Mouse (Mus musculus): ENCODE data around the gene Plbd1. TPM values are rescaled to one million over a fixed set of nuclear protein-coding genes. Genes with fewer than 3 reads are reported as not detected.

Plbd1 gene
- total RNA-seq (2022): under 1 TPM in 2 of 4 experiments, not detected in 2; 0.30 to 0.32 TPM

DNA sequence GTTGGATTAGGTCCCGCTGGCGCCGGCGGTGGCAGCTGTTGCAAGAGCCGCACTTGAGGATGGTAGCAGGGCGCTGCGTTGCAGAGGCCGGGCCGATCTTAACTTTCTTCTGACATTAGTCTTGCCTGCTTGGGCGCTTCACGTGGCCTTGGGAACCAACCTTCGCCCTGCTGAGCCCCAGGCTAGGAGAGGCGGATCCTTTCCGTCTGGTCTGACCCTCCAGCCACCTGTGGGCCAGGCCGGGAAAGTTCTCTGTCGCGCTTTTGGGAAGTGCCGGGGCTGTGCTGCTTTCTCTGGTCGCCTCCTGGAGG lies at the start of gene Plbd1:
Gene Plbd1 (minus strand): TSS at position 223 of the 311 bp plus-strand sequence.
- no peak for DNase-seq (ENCODE audit: low spot score in 2 of 2)

DNA sequence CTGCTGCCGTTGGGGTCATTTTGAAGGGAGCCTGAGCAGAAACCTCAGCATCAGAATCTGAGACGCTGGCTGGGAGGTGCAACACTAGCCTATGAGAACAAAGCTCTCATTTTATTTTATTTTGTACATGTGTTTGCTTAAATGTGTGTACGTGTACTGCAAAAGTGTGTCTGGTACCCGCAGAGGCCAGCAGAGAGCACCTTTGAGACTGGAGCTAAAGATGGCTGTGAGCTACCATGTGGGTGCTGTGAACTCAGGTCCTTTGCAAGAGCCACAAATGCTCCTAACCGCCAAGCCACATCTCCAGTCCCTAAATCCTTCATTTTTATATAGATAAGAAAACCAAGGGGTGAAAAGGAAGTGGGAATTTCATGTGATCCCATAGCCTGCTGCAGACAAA lies 48.7 kb upstream of the Plbd1 start:
- no peak for DNase-seq (ENCODE audit: low spot score in 2 of 2)

DNA sequence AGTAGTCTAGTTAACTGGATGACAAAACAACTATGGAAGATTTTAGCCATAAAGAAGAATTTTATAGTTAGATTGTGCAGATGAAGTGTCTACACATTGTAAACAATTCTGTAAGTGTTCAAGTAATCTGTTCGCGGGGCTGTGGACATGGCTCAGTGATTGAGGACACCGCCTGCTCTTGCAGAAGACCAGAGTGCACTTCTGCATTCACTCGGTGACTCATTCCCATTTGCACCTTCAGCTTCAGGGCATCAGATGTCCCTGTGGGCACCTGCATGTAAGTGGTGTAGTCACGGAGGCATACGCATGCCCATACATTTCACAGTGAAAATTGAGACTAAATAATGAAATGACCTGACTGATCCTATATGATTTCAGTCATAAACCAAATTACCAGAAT lies 46.9 kb upstream of the Plbd1 start:
- no peak for DNase-seq (ENCODE audit: low spot score in 2 of 2)

DNA sequence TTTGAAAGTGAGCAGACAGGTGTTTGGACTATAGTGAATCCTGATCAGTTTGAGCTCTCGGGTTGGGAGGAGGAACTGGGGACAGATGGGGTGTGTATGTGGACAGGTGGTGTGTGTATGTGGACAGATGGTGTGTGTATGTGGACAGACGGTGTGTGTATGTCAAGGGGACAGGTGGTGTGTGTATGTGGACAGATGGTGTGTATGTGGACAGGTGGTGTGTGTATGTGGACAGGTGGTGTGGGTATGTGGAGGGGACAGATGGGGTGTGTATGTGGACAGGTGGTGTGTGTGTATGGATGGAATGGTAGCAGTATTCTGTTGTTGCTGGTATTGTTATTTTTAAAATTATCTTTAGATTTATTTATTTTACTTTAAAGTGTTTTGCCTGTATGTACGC lies 40.1 kb upstream of the Plbd1 start:
- no peak for DNase-seq (ENCODE audit: low spot score in 2 of 2)

DNA sequence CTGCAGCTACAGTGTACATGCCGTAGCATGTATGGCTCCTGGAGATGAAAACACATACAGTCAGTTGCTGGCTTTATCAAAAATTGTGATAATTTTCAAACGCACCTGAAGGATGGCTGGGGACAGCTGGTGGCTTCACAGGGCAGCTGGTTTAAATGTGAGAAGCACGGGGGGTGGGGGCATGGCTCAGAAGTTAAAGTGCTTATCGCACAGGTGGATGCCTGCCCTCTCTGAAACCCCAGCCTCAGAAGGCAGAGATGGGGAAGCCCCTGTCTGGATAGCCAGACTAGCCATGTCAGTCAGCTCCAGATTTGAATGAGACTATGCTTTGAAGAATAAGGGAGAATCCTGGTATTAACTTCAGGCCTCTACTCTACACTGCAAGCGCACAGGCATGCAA lies 39.5 kb upstream of the Plbd1 start:
- DNase-seq (ENCODE audit: low spot score in 2 of 2): no peak

DNA sequence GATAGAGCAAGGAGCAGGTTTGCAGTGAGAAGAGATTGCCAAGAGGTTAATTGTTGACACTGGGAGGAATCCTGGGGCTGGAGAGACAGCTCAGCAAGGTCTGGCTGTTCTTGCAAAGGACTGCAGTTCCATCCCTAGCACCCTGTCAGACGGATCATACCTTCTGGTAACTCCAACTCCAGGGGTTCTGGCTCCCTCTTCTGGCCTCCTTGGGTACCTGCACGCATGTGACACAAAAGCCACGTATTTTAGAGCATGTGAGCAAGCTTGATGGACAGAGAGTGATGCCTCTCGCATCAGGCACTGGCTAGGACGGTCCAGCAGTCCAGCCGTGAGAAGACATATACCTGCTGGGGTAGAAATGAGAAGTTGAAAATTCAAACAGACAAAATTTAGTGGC lies 29.6 kb upstream of the Plbd1 start:
- no peak for DNase-seq (ENCODE audit: low spot score in 2 of 2)

DNA sequence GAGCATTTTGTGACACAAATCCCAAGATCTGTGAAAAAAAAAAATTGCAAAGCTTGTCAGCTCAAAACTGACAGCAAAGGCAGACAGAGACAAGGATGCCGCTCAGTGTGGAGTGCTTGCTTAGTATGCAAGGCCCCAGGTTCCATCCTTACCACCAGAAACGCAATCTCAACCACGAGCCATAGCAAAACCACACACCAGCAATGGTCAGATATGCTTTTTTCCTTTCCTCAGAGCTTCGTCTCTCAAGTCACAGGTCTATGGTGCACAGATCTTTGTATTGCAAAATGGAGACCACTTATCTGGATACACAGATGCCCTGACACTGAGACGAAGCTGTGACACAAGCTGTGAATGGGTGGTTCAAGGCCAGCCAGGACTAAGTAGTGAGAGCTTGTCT lies 28.8 kb upstream of the Plbd1 start:
- no peak for DNase-seq (ENCODE audit: low spot score in 2 of 2)

DNA sequence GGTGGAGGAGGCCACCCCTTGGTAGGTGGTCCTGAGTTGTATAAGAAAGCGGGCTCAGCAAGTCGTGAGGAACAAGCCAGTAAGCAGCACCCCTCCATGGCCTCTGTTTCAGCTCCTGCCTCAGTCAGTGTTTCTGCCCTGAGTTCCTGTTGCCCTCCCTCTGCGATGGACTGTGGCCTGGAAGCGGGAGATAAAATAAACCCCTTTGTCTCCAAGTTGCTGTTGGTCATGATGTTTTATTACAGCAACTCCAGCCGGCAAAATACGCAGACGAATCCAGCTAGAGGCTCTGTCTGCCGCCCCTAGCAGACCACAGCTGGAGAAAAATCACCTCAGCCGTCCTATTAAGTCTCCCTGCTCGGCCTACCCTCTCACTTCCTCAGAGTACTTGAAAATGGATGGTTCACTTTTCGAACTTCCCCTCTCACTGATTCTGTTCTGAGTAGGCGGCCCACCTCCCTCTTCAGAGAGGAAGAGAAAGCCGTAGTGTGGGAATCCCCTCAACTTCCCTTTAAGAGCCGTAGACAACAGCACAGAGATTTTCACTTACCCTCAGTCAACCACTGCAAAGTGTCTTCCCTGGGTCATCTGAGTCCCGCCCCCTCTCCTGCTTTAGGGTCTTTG lies 28.2 kb upstream of the Plbd1 start:
- DNase-seq (ENCODE audit: low spot score in 2 of 2): no peak

DNA sequence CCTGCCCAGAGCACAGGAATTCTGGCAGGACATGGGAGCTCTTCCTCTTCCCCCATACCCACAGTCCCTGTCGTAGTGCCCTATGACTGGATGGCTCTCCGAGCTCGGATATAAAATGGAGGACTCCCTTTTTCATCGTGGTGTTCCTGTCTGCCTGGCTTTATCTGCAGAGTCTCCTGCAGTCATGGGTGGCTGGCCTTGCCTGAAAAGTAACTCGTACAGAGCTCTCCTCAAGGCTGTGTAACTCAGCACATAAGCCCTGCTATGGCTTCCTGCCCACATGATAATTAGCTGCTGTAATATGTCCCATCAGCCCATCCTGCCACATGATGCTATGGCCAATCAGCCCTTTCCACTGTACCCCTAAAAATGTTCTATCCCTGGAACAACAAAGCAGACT lies 23.7 kb upstream of the Plbd1 start:
- DNase-seq (ENCODE audit: low spot score in 2 of 2): no peak

DNA sequence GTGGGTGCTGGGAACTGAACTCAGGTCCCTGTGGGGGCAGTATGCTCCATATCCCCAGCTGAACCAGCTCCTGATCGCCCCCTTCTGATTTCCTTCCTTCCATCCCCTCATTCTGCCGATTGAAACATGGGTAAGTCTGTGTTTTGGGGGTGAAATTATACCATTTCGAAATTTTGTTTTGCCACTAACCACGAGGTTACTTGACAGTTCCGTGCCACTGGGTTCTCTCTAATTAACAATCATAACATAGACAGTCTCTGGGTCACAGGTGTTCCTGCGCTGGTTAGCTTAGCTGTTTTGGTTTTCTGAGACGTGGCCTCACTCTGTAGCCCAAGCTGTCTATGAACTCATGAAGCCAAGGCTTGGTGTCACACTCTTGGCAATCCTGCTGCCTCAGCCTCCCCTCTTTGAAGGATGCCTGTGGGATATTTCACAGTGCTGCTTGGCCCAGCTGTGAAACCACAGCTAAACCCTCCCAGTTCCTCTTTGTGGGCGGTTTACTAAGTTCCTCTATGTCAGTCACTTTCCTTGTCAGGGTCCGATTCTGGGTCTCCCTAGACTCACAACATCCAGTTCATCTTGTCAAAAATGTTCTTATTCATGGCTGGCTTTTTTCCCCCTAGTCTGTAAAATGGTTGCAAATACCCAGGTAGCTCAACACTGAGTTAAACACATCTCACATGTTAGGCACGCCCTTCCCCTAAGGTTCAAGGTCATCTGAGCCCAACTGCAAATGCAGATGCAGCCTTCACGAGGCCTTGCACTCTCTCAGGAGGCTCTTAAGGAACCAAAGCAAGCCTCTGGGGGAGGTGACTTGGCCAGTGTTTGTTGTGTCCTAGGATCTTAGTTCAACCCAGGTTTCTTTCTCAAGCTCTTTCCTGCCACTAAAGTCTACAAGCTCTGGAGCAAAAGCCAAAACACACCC lies 21.9 kb upstream of the Plbd1 start:
- no peak for DNase-seq (ENCODE audit: low spot score in 2 of 2)

DNA sequence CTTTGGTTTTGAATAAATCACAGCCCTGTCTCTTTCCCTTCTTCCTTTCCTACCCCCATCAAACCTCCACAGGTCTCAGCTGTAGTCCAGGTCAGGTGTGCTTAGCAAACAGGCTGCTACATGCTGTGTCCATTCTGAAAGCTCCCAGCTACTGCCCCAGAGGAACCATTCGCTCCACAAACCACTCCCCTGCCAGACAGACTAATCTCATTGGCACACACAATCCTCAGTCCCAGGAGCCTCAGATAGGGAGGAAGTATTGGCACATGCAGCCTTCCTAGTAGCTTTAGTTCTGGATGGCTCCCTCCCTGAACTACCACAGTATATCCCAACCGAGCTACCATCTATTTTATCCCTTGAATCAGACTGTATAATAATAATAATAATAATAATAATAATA lies 17.7 kb upstream of the Plbd1 start:
- DNase-seq (ENCODE audit: low spot score in 2 of 2): no peak

DNA sequence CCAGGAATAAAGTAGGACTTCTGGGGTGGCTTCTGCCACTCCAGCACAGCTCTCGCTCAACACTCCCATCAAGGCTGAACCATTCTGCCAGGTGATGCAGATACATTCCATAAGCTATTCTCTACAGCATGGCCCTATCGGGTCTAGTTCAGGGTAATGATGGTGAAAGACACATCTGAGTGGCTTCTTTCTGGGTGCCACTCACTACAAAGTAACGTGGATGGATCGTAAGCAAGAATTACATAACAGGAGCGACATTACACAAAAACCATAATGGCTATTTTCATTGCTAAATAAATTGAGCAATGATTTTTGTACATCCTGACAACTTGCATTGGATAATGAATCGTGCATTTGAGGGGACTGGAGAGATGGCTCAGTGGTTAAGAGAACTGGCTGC lies 13.2 kb upstream of the Plbd1 start:
- no peak for DNase-seq (ENCODE audit: low spot score in 2 of 2)

DNA sequence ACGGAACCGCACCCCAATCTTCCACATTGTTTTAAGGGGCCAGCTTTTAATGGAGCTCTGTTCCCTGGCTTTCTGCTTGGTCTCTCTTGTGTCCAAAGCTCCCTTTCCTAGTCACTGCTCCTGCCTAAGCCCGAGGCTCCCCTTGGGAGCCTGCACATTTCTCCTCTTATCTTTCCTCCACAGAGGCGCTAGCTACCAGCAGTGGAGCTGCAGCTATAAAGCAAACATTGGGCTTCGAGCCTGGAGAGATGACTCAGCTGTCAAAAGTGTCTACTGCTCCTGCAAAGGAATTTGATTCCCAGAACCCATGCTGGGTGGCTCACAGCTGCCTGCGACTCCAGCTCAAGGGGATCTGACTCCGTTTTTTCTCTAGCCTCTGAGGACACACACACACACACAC lies 10.7 kb upstream of the Plbd1 start:
- DNase-seq (ENCODE audit: low spot score in 2 of 2): peak; percentile 19 to 60

DNA sequence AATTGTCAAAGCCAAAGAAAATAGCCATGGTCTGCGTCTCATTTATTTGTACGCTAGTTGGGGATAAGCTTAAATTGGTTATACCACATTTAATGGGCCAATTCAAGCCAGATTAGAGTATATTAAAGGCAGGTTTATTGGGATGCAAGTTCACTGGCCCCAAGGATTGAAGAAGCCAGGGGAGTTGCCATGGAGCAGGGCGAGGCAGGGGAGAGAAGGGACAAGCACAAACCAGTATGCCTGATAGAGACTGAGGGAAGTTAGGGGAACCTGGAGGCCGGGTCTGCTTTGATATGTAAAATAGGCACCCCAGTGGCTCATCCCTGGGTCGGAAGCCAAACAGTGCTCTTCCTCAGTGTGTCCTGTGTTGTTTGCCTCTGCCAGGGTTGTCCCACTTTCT lies 7.5 kb upstream of the Plbd1 start:
- no peak for DNase-seq (ENCODE audit: low spot score in 2 of 2)

DNA sequence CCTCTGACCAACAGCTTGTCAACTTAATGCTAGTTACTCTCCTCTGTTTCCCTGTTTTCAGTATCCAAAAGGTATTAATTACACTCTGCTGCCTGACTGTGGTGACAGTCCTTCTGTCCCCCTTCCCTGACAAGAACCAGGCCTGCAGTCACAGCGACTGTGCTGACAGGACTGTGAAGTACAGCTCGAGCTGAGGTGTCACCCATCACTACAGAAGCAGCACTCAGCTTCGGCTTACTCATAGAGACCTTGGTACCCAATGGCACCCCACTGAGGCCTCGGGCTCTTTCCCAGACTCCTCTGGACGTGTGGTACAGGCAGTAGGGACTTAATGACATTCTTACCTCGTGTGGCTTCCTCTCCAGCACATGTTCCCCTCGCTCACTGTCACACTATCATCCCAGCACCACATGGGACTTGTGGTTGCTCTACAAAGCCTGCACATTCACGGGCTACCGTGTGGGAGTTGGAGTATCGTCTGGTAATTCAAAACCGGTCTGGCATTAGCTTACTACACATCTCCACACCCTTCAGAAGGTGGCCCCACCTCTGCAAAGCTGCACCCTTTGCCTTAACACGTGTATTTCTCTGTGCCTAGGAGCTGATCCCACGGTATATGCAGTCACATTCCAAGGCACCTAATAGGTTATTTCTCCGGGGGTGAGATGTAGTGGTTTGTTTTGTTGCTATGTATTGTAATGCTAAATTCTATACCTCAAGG lies 6.7 kb upstream of the Plbd1 start:
- DNase-seq (ENCODE audit: low spot score in 2 of 2): no peak

DNA sequence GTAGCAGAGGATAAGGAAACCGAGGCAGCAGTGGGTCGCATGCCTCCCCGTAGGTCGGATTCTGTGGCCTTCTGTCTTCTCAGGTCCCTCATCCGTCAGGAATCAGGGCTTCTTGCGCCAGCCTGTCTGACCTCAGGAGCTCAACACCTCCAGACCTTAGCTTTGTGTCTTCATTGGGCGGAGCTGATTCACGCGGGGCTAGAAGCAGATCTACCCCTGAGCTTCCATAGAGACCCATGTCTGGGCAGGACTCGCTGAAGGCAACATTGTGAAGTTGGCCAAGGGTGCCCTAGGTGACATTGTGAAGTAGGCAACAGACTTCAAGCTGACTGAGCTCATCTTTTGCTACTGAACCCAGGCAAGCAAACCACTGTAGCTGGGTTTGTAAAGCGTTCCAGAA lies 335 bp upstream of the Plbd1 start:
- DNase-seq (ENCODE audit: low spot score in 2 of 2): no peak

DNA sequence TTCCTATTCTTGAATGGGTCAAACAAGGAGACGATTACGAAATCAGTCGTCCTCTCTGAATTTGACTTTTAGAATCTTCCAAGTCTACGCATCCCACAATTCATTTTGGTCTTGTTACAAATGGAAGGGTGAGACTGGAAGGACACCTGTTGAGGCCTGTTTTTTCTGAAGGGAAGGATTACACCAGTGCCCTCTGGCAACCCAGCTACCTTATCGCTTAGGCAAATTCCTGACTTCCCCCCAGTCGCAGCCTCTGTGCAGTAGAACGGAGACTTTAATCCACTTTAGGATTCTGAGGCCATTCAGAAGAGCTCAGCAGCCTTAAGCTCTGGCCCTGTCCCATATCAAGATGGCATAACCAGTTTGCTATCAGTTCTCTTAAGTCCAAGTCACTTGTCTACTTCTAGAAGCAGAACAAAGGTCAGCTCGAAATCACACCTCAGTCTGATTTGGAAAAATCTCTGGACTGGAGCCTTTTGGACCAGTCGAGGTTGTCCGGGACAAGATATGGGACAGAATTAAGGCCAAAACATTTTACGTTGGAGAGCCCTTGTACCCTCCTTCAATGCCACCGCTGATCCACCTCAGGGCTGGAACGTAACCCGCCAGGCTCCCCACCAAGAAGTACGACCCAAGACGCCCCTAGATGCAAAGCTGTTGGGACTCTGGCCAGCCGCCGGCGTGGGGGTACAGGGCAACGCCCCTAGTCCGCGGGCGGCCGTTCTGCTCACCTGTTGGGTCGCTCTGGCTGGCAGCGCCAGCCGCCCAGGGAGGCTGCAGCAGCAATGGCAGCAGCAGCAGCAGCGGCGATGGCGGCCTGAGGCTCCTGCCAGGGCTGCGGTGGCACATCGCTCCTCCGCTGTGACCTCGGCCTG lies 660 bp downstream of the Plbd1 start:
- DNase-seq (ENCODE audit: low spot score in 2 of 2): no peak

DNA sequence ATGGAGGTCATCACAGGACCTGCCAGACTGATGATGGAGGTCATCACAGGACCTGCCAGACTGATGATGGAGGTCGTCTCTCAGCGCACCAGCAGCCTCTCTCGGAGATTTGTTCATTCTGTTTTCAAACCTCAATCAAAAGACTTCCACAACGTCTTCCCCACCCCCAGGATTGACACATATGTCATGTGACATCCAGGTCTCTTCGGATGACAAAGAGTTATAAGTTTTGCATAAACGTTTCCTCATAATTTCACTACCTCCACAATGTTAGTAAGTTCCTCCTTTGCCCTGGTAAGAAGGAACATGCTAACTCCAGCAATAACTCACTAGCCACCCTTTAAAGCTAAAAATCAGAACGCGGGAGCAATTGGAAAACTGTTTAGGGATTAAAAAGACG lies 2.5 kb downstream of the Plbd1 start:
- DNase-seq (ENCODE audit: low spot score in 2 of 2): no peak

DNA sequence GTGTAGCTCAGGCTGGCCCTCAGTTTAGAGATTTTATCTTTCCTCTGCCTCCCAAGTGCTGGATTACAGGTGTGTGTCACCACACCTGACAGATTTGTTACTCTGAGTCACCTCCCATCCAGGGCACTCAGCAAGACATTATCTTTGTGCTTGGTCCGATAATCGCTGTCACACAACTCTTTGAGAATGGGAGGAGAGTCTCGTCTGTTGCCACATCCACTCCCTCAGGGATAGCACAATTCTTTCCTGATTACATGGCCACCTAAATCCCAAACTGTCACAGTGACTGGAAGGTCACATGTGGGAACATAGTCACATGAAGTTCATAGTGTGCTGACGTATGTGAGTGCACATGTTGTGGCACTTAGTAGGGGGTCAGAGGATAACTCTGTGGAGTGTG lies 3.4 kb downstream of the Plbd1 start:
- DNase-seq (ENCODE audit: low spot score in 2 of 2): no peak

DNA sequence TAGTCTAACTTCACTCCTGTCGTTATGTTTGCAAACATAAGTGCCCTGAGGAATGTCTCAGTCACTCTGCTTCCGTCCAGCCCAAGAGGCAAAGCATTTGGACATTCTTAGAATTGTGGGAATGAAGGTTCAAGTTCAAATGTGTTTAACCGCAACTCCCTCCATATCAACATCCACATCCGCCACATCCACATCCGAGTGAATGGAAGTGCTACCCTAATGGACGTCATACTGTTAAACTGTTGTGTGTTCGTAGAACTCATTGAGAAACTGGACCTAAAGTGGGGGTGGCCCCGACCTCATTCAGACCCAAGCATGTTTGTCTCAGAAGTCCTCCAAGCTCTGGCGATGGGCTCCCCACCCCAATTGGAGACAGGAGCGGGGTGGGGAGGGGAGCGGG lies 5.9 kb downstream of the Plbd1 start:
- no peak for DNase-seq (ENCODE audit: low spot score in 2 of 2)

DNA sequence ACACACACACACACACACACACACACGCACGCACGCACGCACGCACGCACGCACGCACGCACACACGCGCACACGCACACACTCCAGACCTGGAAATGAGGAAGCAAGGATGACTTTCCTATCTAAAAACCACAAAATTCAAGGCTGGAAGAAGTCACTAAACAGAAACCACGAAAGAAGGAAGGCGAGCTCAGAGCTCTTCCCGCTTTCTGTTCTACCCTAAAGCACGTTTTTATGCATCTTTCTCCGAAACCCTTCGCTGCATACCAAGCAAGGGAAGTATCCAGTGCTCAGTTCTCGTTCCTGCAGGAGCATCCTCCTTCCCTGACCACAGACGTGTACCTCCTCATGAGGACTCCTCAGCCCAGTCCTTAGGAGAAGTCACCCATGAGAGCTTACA lies 7.3 kb downstream of the Plbd1 start:
- DNase-seq (ENCODE audit: low spot score in 2 of 2): no peak

DNA sequence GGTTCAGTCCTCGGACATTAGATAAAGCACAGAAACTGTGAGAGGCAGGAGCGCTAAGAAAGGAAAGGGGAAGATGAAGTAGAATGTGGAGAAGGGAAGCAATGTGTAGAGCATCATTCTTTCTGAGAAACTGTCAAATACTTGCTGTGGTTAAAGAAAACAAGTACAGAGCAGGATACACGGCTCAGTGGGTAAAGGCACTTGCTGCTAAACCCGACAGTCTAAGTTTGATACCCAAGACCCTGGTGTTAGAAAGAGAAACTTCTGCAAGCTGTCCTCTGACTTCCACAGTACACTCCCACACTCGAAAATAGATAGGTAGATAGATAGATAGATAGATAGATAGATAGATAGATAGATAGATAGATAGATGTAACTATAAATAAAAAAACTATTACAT lies 8.4 kb downstream of the Plbd1 start:
- no peak for DNase-seq (ENCODE audit: low spot score in 2 of 2)
